Mouse (Mus musculus) stomach, embryonic 15.5 days (tissue): ENCODE results near the gene Bicral. TPM values are rescaled to one million over a fixed set of nuclear protein-coding genes. Genes with fewer than 3 reads are reported as not detected.

ENCODE experiments used
- ATAC-seq: fragments of 200-750 bp; cut with Nextera tagmentation; 2 replicates; pipeline ENCODE4 v1.8.0; 2017; ENCODE audit warnings: low read depth, moderate number of reproducible peaks, moderate TSS enrichment; ENCODE audit not compliant: insufficient read depth, low FRiP score
- H3K27ac ChIP-seq: fragments of 300-500 bp; sonication (generic); 2 replicates; pipeline ENCODE4 v1.5.1; 2015; ENCODE audit warnings: mild to moderate bottlenecking, inconsistent platforms
- H3K27me3 ChIP-seq: fragments of 300-500 bp; sonication (generic); replicated peaks from 2 replicates; pipeline ENCODE4 v1.6.1; 2015; ENCODE audit warnings: inconsistent platforms
- H3K36me3 ChIP-seq: fragments of 300-500 bp; sonication (generic); 2 replicates; pipeline ENCODE4 v1.6.1; 2015; ENCODE audit warnings: inconsistent platforms
- H3K4me1 ChIP-seq: fragments of 300-500 bp; sonication (generic); 2 replicates; pipeline ENCODE4 v1.6.1; 2015; ENCODE audit warnings: inconsistent platforms
- H3K4me2 ChIP-seq: fragments of 300-500 bp; sonication (generic); 2 replicates; pipeline ENCODE4 v1.6.1; 2015; ENCODE audit warnings: mild to moderate bottlenecking, inconsistent platforms
- H3K4me3 ChIP-seq: fragments of 300-500 bp; sonication (generic); replicated peaks from 2 replicates; pipeline ENCODE4 v1.5.1; 2015; ENCODE audit warnings: inconsistent platforms
- H3K9ac ChIP-seq: fragments of 300-500 bp; sonication (generic); 2 replicates; pipeline ENCODE4 v1.6.1; 2015; ENCODE audit warnings: inconsistent platforms
- H3K9me3 ChIP-seq: fragments of 300-500 bp; sonication (generic); 2 replicates; pipeline ENCODE4 v1.6.1; 2016; ENCODE audit warnings: inconsistent platforms
- WGBS: fragments of 180-500 bp; shearing (Covaris S2); methylation state at CpG from one replicate; pipeline ENCODE4 v1.1.7; 2015; 5-methylcytosine and 5-hydroxymethylcytosine counted together
- polyA plus RNA-seq: library from polyadenylated mRNA; unstranded; fragments of >200 nt; fragmentation: Nextera tagmentation; extraction: Ambion mirVana; gene quantifications from 2 replicates; pipeline ENCODE4 v1.2.1, GENCODE M21; 2015

Bicral gene
- polyA plus RNA-seq, 1 experiment from 2014 or later, result 4.6 TPM

GRCm38 (mm10) chr17:46872806-46873205 lies 14.5 kb upstream of the Bicral start:
- Histone ChIP-seq H3K4me1 (0 out of 2 replicates have a peak, but pooled peaks cover 7% of the 10 kb centered on the region), H3K4me2 (no peak overlapping the region)

DNA sequence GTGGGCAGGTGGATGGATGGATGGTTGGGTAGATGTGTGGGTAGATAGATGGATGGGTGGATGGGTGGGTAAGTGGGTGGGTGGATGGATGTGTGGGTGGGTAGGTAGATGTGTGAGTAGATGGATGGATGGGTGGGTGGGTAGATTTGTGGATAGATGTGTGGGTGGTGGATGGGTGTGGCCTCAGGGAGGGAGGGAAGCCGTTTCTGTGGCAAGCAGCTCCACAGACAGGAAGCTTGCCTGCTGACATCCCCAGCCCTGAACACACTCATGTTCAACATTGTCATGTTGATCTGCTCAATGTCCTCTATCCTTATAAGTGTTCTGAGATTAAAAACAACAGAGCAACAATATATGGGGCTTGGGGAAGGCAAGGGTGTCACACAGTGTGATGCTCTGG lies 12.6 kb upstream of the Bicral start:
- 0 out of 2 replicates have a peak, but pooled peaks cover 7% of the 10 kb centered on the region for H3K4me1 ChIP-seq
- no peak overlapping the region for H3K4me2 ChIP-seq
- ATAC-seq, result no peak
- no peak overlapping the region for H3K9ac ChIP-seq
- H3K27me3 ChIP-seq, result no peaks in the 10 kb centered on the region
- H3K4me3 ChIP-seq, result no peak overlapping the region
- H3K9me3 ChIP-seq, result no peaks in the 10 kb centered on the region
- 0 out of 2 replicates have a peak, but pooled peaks cover 2% of the 10 kb centered on the region for H3K36me3 ChIP-seq
- 15% methylated on average over 1 of the region's 1 CpGs for WGBS
- H3K27ac ChIP-seq, result no peak overlapping the region

More at GRCm38 (mm10) chr17:46872806-46873205, 14.5 kb upstream of the Bicral start:
- Histone ChIP-seq H3K27ac (no peak overlapping the region), H3K27me3 (no peaks in the 10 kb centered on the region), H3K4me3 (no peak overlapping the region), H3K9ac (no peak overlapping the region), H3K9me3 (no peaks in the 10 kb centered on the region), H3K36me3 (0 out of 2 replicates have a peak, but pooled peaks cover 2% of the 10 kb centered on the region)
- 72% methylated on average over 7 of the region's 7 CpGs for WGBS
- ATAC-seq, result no peak

GRCm38 (mm10) chr17:46870204-46870798 lies 12.0 kb upstream of the Bicral start:
- ATAC-seq, result no peak
- no peaks in the 10 kb centered on the region for H3K27me3 ChIP-seq
- 0 out of 2 replicates have a peak, but pooled peaks cover 7% of the 10 kb centered on the region for H3K4me1 ChIP-seq
- H3K36me3 ChIP-seq, result 0 out of 2 replicates have a peak, but pooled peaks cover 2% of the 10 kb centered on the region
- H3K4me2 ChIP-seq, result no peak overlapping the region
- H3K4me3 ChIP-seq, result no peak overlapping the region
- 87% methylated on average over 5 of the region's 5 CpGs for WGBS
- no peaks in the 10 kb centered on the region for H3K9me3 ChIP-seq
- no peak overlapping the region for H3K27ac ChIP-seq
- H3K9ac ChIP-seq, result no peak overlapping the region

- ATAC-seq, result no peak
- Histone ChIP-seq H3K36me3 (0 out of 2 replicates have a peak, but pooled peaks cover under 1% of the 10 kb centered on the region), H3K4me2 (no peak overlapping the region), H3K9me3 (no peaks in the 10 kb centered on the region), H3K27me3 (no peaks in the 10 kb centered on the region), H3K4me3 (no peak overlapping the region), H3K4me1 (no peaks in the 10 kb centered on the region), H3K27ac (no peak overlapping the region), H3K9ac (no peak overlapping the region)
- 83% methylated on average over 12 of the region's 12 CpGs for WGBS
These were observed 8.6 kb upstream of the Bicral start for GRCm38 (mm10) chr17:46866836-46867235.

DNA sequence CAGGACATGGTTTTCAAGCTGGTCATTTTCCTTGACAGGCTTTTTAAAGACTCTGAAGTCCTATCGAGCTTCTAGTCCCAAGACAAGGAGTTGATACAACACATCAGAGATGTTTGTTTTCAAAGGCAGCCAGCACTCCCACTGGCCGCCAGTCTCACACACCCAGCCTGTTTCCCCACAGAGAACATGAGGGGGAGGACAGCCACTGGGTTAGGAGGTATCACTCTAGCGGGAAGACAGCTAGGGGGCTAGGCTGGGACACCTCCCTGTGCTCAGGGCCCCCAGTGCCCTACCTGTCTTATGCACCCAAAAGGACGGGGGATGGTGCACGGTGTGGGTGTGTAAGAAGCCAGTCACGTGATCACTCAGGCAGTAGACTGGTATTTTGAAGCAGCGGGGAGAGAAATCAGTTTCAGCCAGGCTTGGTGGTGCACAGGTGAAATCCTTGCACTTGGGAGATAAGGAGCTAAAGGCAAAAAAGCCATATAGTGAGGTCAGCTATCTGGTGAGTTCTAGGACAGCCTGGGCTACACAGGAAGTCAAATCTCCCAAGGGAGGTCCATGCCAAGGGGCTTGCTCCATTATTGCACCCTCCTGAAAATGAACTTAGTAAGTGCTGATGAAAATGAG lies 6.4 kb upstream of the Bicral start:
- Histone ChIP-seq H3K27ac (no peak overlapping the region), H3K4me2 (no peak overlapping the region)
- 61% methylated on average over 7 of the region's 7 CpGs for WGBS

DNA sequence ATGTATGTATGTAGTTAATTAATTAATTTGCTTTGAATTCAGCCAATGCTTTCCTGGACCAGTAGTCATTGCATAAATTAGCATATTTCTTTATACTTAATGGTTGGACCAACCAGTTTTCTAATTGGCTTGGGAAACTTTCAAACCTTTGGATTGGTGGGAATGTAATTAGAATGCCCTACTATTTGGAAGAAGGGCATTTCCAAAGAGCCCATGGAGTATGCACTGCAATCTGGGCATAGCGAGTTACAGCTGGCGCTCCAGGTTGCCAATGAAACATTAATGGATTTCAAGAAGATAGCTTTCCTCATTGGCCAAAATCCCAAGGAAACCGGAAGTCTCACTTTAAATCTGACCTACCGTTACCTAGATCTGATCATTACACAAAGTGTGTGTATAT lies 1.8 kb upstream of the Bicral start:
- no peak overlapping the region for H3K4me2 ChIP-seq
- 93% methylated on average over 4 of the region's 4 CpGs for WGBS

More for the DNA sequence above, 6.4 kb upstream of the Bicral start:
- Histone ChIP-seq H3K27me3 (no peaks in the 10 kb centered on the region), H3K4me3 (no peak overlapping the region), H3K4me1 (no peaks in the 10 kb centered on the region), H3K9me3 (no peaks in the 10 kb centered on the region), H3K9ac (no peak overlapping the region), H3K36me3 (no peaks in the 10 kb centered on the region)
- no peak for ATAC-seq

DNA sequence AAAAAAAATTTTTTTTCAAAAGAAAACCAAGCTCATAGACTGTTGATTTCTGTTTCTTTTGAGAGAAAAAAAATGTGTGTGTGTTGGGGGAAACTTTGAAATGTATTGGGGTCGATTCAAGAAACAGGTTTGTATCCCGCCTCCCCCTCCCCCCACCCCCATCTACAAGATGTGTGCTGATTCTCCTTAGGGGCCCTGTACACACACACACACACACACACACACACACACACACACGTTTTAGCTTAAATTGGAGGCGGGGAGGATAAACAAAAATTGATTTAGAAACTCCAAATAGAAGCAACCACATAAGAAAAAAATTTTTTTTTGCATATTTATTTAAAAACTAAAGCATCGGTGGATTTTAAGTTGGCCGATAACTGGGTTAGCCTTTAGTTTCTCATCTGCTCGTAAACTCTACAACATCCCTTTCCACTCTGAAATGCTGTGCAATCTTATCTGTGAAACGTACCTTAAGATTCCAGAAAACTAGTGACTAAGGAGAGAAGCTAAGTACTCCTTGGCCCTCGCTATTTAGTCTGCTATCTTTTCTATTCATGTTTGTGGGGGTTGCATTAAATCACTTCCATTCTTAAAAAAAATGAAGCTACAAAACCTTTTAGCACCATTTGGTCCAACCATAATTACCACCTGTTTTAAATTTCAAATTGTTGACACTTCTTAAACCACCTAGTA lies 615 bp upstream of the Bicral start:
- H3K36me3 ChIP-seq, result no peaks in the 10 kb centered on the region
- H3K27me3 ChIP-seq, result no peaks in the 10 kb centered on the region
- H3K4me2 ChIP-seq, result peak overlapping the region; percentile 55
- 18% methylated on average over 9 of the region's 9 CpGs for WGBS
- peak overlapping the region; percentile 100 for H3K27ac ChIP-seq
- peak overlapping the region; percentile 93; the same call in 1 of the 2 replicates for H3K9ac ChIP-seq
- ATAC-seq, result no peak
- peaks cover 14% of the 10 kb centered on the region for H3K4me1 ChIP-seq
- peak overlapping the region; percentile 84 for H3K4me3 ChIP-seq
- no peaks in the 10 kb centered on the region for H3K9me3 ChIP-seq

More for the DNA sequence above, 1.8 kb upstream of the Bicral start:
- H3K27me3 ChIP-seq, result no peaks in the 10 kb centered on the region
- H3K9ac ChIP-seq, result no peak overlapping the region
- peaks cover 4% of the 10 kb centered on the region; the same call in 1 of the 2 replicates for H3K4me1 ChIP-seq
- H3K27ac ChIP-seq, result no peak overlapping the region
- no peak overlapping the region for H3K4me3 ChIP-seq
- H3K36me3 ChIP-seq, result no peaks in the 10 kb centered on the region
- H3K9me3 ChIP-seq, result no peaks in the 10 kb centered on the region
- ATAC-seq, result no peak

GRCm38 (mm10) chr17:46857361-46857902 lies 850 bp downstream of the Bicral start:
- Histone ChIP-seq H3K27ac (peak overlapping the region; percentile 100), H3K9ac (peak overlapping the region; percentile 93), H3K27me3 (no peaks in the 10 kb centered on the region), H3K4me3 (peak overlapping the region; percentile 84), H3K4me1 (peaks cover 22% of the 10 kb centered on the region), H3K36me3 (no peaks in the 10 kb centered on the region), H3K4me2 (peak overlapping the region; percentile 55), H3K9me3 (no peaks in the 10 kb centered on the region)
- ATAC-seq, result peak; percentile 65
- WGBS, result under 1% methylated on average over 33 of the region's 52 CpGs

GRCm38 (mm10) chr17:46856471-46857360 lies 1.6 kb downstream of the Bicral start:
- H3K4me2 ChIP-seq, result peak overlapping the region; percentile 61
- under 1% methylated on average over 83 of the region's 87 CpGs for WGBS
- H3K27ac ChIP-seq, result peak overlapping the region; percentile 100
- ATAC-seq, result peak; percentile 48; the same call in 1 of the 2 replicates
- no peaks in the 10 kb centered on the region for H3K27me3 ChIP-seq
- peaks cover 22% of the 10 kb centered on the region for H3K4me1 ChIP-seq
- no peaks in the 10 kb centered on the region for H3K9me3 ChIP-seq
- peak overlapping the region; percentile 93 for H3K9ac ChIP-seq
- peak overlapping the region; percentile 84 for H3K4me3 ChIP-seq
- H3K36me3 ChIP-seq, result no peaks in the 10 kb centered on the region

GRCm38 (mm10) chr17:46856107-46856388 lies 2.2 kb downstream of the Bicral start:
- H3K4me1 ChIP-seq, result peaks cover 22% of the 10 kb centered on the region
- H3K27me3 ChIP-seq, result no peaks in the 10 kb centered on the region
- H3K9me3 ChIP-seq, result no peaks in the 10 kb centered on the region
- H3K36me3 ChIP-seq, result no peaks in the 10 kb centered on the region
- peak overlapping the region; percentile 61 for H3K4me2 ChIP-seq
- 7% methylated on average over 4 of the region's 4 CpGs for WGBS
- H3K4me3 ChIP-seq, result peak overlapping the region; percentile 84
- H3K27ac ChIP-seq, result peak overlapping the region; percentile 100
- peak overlapping the region; percentile 93 for H3K9ac ChIP-seq
- ATAC-seq, result no peak
